Mouse (Mus musculus) intestine, embryonic 16.5 days (tissue): Measurements from ENCODE around the gene Wipf2. TPM values are rescaled to one million over a fixed set of nuclear protein-coding genes. Genes with fewer than 3 reads are reported as not detected.

ENCODE experiments used
- polyA plus RNA-seq: library from polyadenylated mRNA; unstranded; fragments of >200 nt; fragmentation: Nextera tagmentation; extraction: Ambion mirVana; gene quantifications from 2 replicates; pipeline ENCODE4 v1.2.1, GENCODE M21; 2015

Wipf2 gene
- polyA plus RNA-seq, 1 experiment from 2014 or later = 3.4 TPM

Other genes starting within 250 kb of the Wipf2 start
- gene Gm12355, start 238.0 kb upstream of the Wipf2 start, polyA plus RNA-seq = 0.33 and 0.57 TPM in 2 replicates
- not detected in 2 replicates for gene Gsdma3, start 237.3 kb upstream of the Wipf2 start, polyA plus RNA-seq
- 0.58 and 0.93 TPM in 2 replicates for gene Gsdma2, start 216.9 kb upstream of the Wipf2 start, polyA plus RNA-seq
- 0.06 TPM in 1 of 2 replicates, not detected in the other for gene Gsdma, start 199.3 kb upstream of the Wipf2 start, polyA plus RNA-seq
- 169 and 181 TPM in 2 replicates for gene Psmd3, start 181.1 kb upstream of the Wipf2 start, polyA plus RNA-seq
- 0.10 TPM in 1 of 2 replicates, not detected in the other for gene Csf3, start 162.4 kb upstream of the Wipf2 start, polyA plus RNA-seq
- gene Med24, start 134.2 kb upstream of the Wipf2 start, polyA plus RNA-seq = 36.8 and 38.5 TPM in 2 replicates
- gene Thra, start 123.0 kb upstream of the Wipf2 start, polyA plus RNA-seq = 41.5 and 42.0 TPM in 2 replicates
- gene Nr1d1, start 88.3 kb upstream of the Wipf2 start, polyA plus RNA-seq = 2.3 and 2.7 TPM in 2 replicates
- gene Msl1, start 68.1 kb upstream of the Wipf2 start, polyA plus RNA-seq = 13.5 and 14.5 TPM in 2 replicates
- gene Casc3, start 58.7 kb upstream of the Wipf2 start, polyA plus RNA-seq = 23.1 and 24.3 TPM in 2 replicates
- 0.67 and 1.1 TPM in 2 replicates for gene Rapgefl1, start 26.9 kb upstream of the Wipf2 start, polyA plus RNA-seq
- 18.9 and 23.0 TPM in 2 replicates for gene Cdc6, start 44.2 kb downstream of the Wipf2 start, polyA plus RNA-seq
- 28.2 and 31.2 TPM in 2 replicates for gene Rara, start 64.2 kb downstream of the Wipf2 start, polyA plus RNA-seq
- 0.17 TPM in 1 of 2 replicates, not detected in the other for gene Gjd3, start 119.4 kb downstream of the Wipf2 start, polyA plus RNA-seq
- gene Top2a, start 160.6 kb downstream of the Wipf2 start, polyA plus RNA-seq = 132 and 149 TPM in 2 replicates
- 345 and 352 TPM in 2 replicates for gene Igfbp4, start 177.6 kb downstream of the Wipf2 start, polyA plus RNA-seq
- gene Tns4, start 225.7 kb downstream of the Wipf2 start, polyA plus RNA-seq = 0.65 and 1.3 TPM in 2 replicates